12 mouse cellular contexts compared by ENCODE assay signal in the genomic region with DNA sequence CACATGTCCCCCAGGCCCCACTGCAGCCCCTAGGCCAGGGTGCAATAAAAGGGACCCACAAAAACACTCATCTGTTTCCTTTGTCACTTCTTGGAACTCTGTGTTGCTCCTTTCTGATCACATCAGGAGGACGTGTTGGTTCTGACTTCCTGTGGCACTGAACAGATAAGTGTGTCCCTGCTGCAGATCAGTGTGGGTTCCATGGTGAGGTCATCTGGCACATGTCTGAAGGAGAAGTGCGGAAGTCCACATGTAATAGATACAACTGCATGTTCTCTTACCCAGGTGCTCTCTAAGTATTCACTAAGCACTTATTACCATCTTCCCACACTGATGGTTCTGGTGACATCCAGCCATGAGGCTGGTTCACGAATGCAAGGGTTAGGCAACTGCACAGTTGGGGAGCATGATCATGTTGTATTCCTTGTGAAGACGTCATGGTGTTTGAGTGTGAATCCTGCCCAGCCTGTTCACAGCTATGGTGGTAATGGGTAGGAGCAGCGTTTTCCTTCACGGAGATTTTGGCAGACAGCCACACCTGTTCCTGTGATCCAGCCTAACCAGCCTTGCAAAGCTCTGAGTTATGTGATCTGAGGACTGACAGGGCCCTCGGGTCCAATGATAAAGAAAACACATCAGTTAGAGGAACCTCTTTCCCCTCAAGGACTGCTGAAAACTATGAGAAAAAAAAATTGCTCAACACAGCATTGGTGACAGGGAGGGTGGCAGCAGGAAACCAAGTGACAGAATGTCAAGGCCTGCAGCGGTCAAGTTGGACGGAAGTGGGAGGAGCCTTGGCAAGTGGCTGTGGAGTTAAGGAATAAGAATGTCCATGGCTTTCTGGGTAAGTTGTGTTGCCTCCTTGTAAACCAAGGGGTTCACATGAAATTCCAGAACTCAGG. TPM values are rescaled to one million over a fixed set of nuclear protein-coding genes. Genes with fewer than 3 reads are reported as not detected.
DNase-seq lines count a peak whose midpoint lies in the region; ATAC-seq and TF ChIP-seq lines count a peak whose summit lies in the region.
"Had no signal": no experiment of that assay in that cellular context is flagged by ENCODE, and none has a peak within 500 bp of the region (broad histone marks: within the 10 kb centered on the region; RNA-seq: fewer than 3 reads in every experiment).

No protein-coding gene starts in this region.

- TF ChIP-seq EP300 in MEL (IDR thresholded peaks at IDR 0.05; ENCODE audit: low read depth in 1 of 2, low read length in 2 of 2), result peak; percentile 32 to 65; a peak in 3 of 4 replicates

- TF ChIP-seq CTCF in MEL (IDR thresholded peaks at IDR 0.05 in 2 of 3, conservative IDR thresholded peaks at IDR 0.05 in 1 of 3; ENCODE audit: control insufficient read depth in 1 of 3, insufficient read depth in 1 of 3, low read depth in 2 of 3, low read length in 3 of 3, poor library complexity in 1 of 3, severe bottlenecking in 1 of 3), result no peak

- no peak overlapping the region for H3K27ac ChIP-seq in kidney, embryonic 15.5 days
- H3K27ac ChIP-seq in MEL (ENCODE audit: control insufficient read depth, low read depth, low read length) (peak overlapping the region; percentile 82), macrophage (peak overlapping the region; percentile 70)
- no peak overlapping the region for H3K27ac ChIP-seq in heart, embryonic 11.5 days (ENCODE audit: low read depth, low read length)
- H3K27ac ChIP-seq: gastrocnemius, adult 2 months had no signal

- no peak for TF ChIP-seq RAD21 in MEL (IDR thresholded peaks at IDR 0.05; ENCODE audit: low read depth, low read length)

- no peak overlapping the region for H3K4me3 ChIP-seq in kidney, embryonic 15.5 days (replicated peaks)
- H3K4me3 ChIP-seq in MEL (ENCODE audit: control insufficient read depth in 1 of 2, insufficient read depth in 1 of 2, low read depth in 2 of 2, low read length in 2 of 2) (peak overlapping the region; percentile 30 to 36), macrophage (ENCODE audit: inconsistent target) (no peak overlapping the region)
- H3K4me3 ChIP-seq in heart, embryonic 11.5 days (ENCODE audit: low read depth, low read length), result no peak overlapping the region
- H3K4me3 ChIP-seq: erythroblast, embryonic 14.5 days; gastrocnemius, adult 2 months had no signal

- no peaks in the 10 kb centered on the region for H3K27me3 ChIP-seq in kidney, embryonic 15.5 days
- no peaks in the 10 kb centered on the region for H3K27me3 ChIP-seq in MEL (ENCODE audit: control insufficient read depth in 1 of 2, insufficient read depth in 2 of 2, low read length in 2 of 2)
- H3K27me3 ChIP-seq in heart, embryonic 11.5 days (ENCODE audit: control insufficient read depth, insufficient read depth, low read length), result no peaks in the 10 kb centered on the region

- no peaks in the 10 kb centered on the region for H3K36me3 ChIP-seq in kidney, embryonic 15.5 days
- H3K36me3 ChIP-seq in MEL (ENCODE audit: control insufficient read depth in 1 of 2, insufficient read depth in 2 of 2, low read length in 2 of 2) (peaks cover 0 to 55% of the 10 kb centered on the region in 2 experiments; a peak in 2 of 4 replicates), macrophage (ENCODE audit: inconsistent target) (no peaks in the 10 kb centered on the region)
- H3K36me3 ChIP-seq in heart, embryonic 11.5 days (ENCODE audit: control insufficient read depth, insufficient read depth, low read length), result no peaks in the 10 kb centered on the region

- H3K9me3 ChIP-seq in kidney, embryonic 15.5 days (replicated peaks), result no peaks in the 10 kb centered on the region
- no peaks in the 10 kb centered on the region for H3K9me3 ChIP-seq in MEL (replicated peaks; ENCODE audit: insufficient read depth, low read length)
- no peaks in the 10 kb centered on the region for H3K9me3 ChIP-seq in heart, embryonic 11.5 days (replicated peaks; ENCODE audit: control insufficient read depth, low read length)

- WGBS in kidney, embryonic 15.5 days, result 60% methylated on average over 9 of the region's 9 CpGs
- WGBS in macrophage (ENCODE audit: missing documents), result 2% methylated on average over 9 of the region's 9 CpGs
- 69% methylated on average over 9 of the region's 9 CpGs for WGBS in heart, embryonic 11.5 days (ENCODE audit: insufficient replicate concordance)

- H3K4me2 ChIP-seq in kidney, embryonic 15.5 days, result no peak overlapping the region
- no peak overlapping the region for H3K4me2 ChIP-seq in heart, embryonic 11.5 days

- H3K4me1 ChIP-seq in kidney, embryonic 15.5 days, result no peaks in the 10 kb centered on the region
- H3K4me1 ChIP-seq in MEL (ENCODE audit: control insufficient read depth in 1 of 2, insufficient read depth in 2 of 2, low read length in 2 of 2), result peaks cover 29 to 48% of the 10 kb centered on the region in 2 experiments
- H3K4me1 ChIP-seq in heart, embryonic 11.5 days (ENCODE audit: control insufficient read depth, insufficient read depth, low read length), result 0 out of 2 replicates have a peak, but pooled peaks cover 3% of the 10 kb centered on the region

- H3K79me2 ChIP-seq in MEL (ENCODE audit: control insufficient read depth, insufficient read depth, low read length, poor library complexity), result no peaks in the 10 kb centered on the region; the same call in 1 of the 2 replicates
- H3K79me2 ChIP-seq in macrophage (ENCODE audit: inconsistent target), result no peaks in the 10 kb centered on the region

- DNase-seq in kidney, adult 9 months, result peak; percentile 20
- peak; percentile 79 for DNase-seq in MEL (ENCODE audit: low read depth, low spot score)
- no peak for DNase-seq in spleen, adult 18-20 months
- DNase-seq in retina, embryonic 14.5 days (ENCODE audit: low spot score), result no peak
- DNase-seq: cerebellum, adult 9-10 months; gastrocnemius, adult 2 months; thymus, adult 18-20 months had no signal

- H3K9ac ChIP-seq in kidney, embryonic 15.5 days, result no peak overlapping the region
- peak overlapping the region; percentile 44 for H3K9ac ChIP-seq in MEL (ENCODE audit: control insufficient read depth, low read depth, low read length, poor library complexity, severe bottlenecking)
- H3K9ac ChIP-seq in heart, embryonic 11.5 days (ENCODE audit: low read depth, low read length), result no peak overlapping the region

- ATAC-seq in kidney, embryonic 15.5 days (replicated peaks; ENCODE audit: low FRiP score), result no peak
- peak; percentile 59 for ATAC-seq in common myeloid progenitor, adult 5-6 weeks (replicated peaks; ENCODE audit: low read depth, poor library complexity, severe bottlenecking)
- no peak for ATAC-seq in heart, embryonic 11.5 days (replicated peaks; ENCODE audit: insufficient number of reproducible peaks, low FRiP score, low TSS enrichment)

- no peak for TF ChIP-seq POLR2A in MEL (IDR thresholded peaks at IDR 0.05; ENCODE audit: control insufficient read depth in 1 of 2, insufficient read depth in 1 of 2, low read depth in 1 of 2, low read length in 2 of 2, poor library complexity in 1 of 2)

TF ChIP-seq in MEL, 35 proteins besides CTCF, POLR2A, EP300 and RAD21 (continues in another document):
- TF ChIP-seq NRF1 (IDR thresholded peaks at IDR 0.05; ENCODE audit: insufficient read depth, low read depth, low read length, poor library complexity, severe bottlenecking) (no peak), ZNF384 (IDR thresholded peaks at IDR 0.05; ENCODE audit: low read depth, low read length) (peak; percentile 83), BHLHE40 (IDR thresholded peaks at IDR 0.05; ENCODE audit: borderline replicate concordance, low read depth, low read length) (0 out of 2 replicates have a peak, but pooled peaks have one; percentile 57), MXI1 (IDR thresholded peaks at IDR 0.05; ENCODE audit: low read depth, low read length) (no peak; the same call in 1 of the 2 replicates), POLR2AphosphoS2 (IDR thresholded peaks at IDR 0.05; ENCODE audit: low read length) (no peak), ELF1 (IDR thresholded peaks at IDR 0.05; ENCODE audit: low read depth, low read length) (peak; percentile 20; the same call in 1 of the 2 replicates), GATA1 (IDR thresholded peaks at IDR 0.05; ENCODE audit: low read depth, low read length) (peak; percentile 61), JUND (IDR thresholded peaks at IDR 0.05; ENCODE audit: low read depth, low read length) (no peak), RCOR1 (IDR thresholded peaks at IDR 0.05; ENCODE audit: low read depth, low read length) (no peak), MYC (IDR thresholded peaks at IDR 0.05; ENCODE audit: low read depth, low read length) (peak; percentile 86), TCF12 (IDR thresholded peaks at IDR 0.05; ENCODE audit: low read depth, low read length) (peak; percentile 34), HCFC1 (IDR thresholded peaks at IDR 0.05; ENCODE audit: low read depth, low read length) (no peak), MYB (IDR thresholded peaks at IDR 0.05; ENCODE audit: low read depth, low read length) (no peak)

RNA-seq across cellular contexts. Expression of a gene that starts 9.0 kb away (rescaled TPM):
- 4.5 and 7.2 TPM in 2 replicates for polyA plus RNA-seq in kidney, embryonic 15.5 days (2015; fragmentation: Nextera tagmentation; extraction: Ambion mirVana)
- 5.2 and 6.8 TPM in 2 replicates for total RNA-seq in MEL (2012; rRNA removed)
- polyA plus RNA-seq in MEL (2012; ENCODE audit: insufficient read depth in 1 of 2, insufficient read length in 2 of 2, low read depth in 1 of 2, low replicate concordance in 2 of 2, missing spikeins in 1 of 2), result 1 to 10 TPM in 1 of 2 experiments, not detected in 1; 7.0 TPM
- 23.3 and 25.3 TPM in 2 replicates for total RNA-seq in common myeloid progenitor, adult 5-6 weeks (2017)
- 1 to 10 TPM in 7 of 26 experiments, under 1 TPM in 11, not detected in 8; 0.16 to 3.6 (median 0.81) TPM for total RNA-seq in macrophage (2018; cell fraction: chromatin; rRNA removed)
- total RNA-seq in macrophage (2018; cell fraction: cytosol; rRNA removed), result 1 to 10 TPM in 21 of 26 experiments, under 1 TPM in 5; 0.70 to 4.2 (median 1.9) TPM
- total RNA-seq in macrophage (2018; cell fraction: nucleus; rRNA removed), result 1 to 10 TPM in 22 of 26 experiments, under 1 TPM in 4; 0.41 to 7.9 (median 1.7) TPM
- polyA plus RNA-seq in macrophage (2018), result 0.94 to 4.8 TPM (median 1.9 TPM) in 3 replicates
- polyA plus RNA-seq in heart, embryonic 11.5 days (2014; fragmentation: Nextera tagmentation; extraction: Ambion mirVana), result 2.0 and 2.8 TPM in 2 replicates

RNA-seq across cellular contexts. Expression of a gene that starts 41.7 kb away (rescaled TPM):
- 99.5 and 107 TPM in 2 replicates for polyA plus RNA-seq in kidney, embryonic 15.5 days (2015; fragmentation: Nextera tagmentation; extraction: Ambion mirVana)
- 96.6 and 98.4 TPM in 2 replicates for total RNA-seq in MEL (2012; rRNA removed)
- polyA plus RNA-seq in MEL (2012; ENCODE audit: insufficient read depth in 1 of 2, insufficient read length in 2 of 2, low read depth in 1 of 2, low replicate concordance in 2 of 2, missing spikeins in 1 of 2), result 100 to 1,000 TPM in 1 of 2 experiments, 10 to 100 TPM in 1; 88.0 to 200 TPM
- total RNA-seq in common myeloid progenitor, adult 5-6 weeks (2017), result 261 and 353 TPM in 2 replicates
- total RNA-seq in macrophage (2018; cell fraction: chromatin; rRNA removed), result 100 to 1,000 TPM; 155 to 354 (median 239) TPM
- total RNA-seq in macrophage (2018; cell fraction: cytosol; rRNA removed), result 10 to 100 TPM; 28.6 to 55.6 (median 39.9) TPM
- 100 to 1,000 TPM in 25 of 26 experiments, 10 to 100 TPM in 1; 96.3 to 305 (median 146) TPM for total RNA-seq in macrophage (2018; cell fraction: nucleus; rRNA removed)
- 39.5 to 91.8 TPM (median 48.6 TPM) in 3 replicates for polyA plus RNA-seq in macrophage (2018)
- polyA plus RNA-seq in heart, embryonic 11.5 days (2014; fragmentation: Nextera tagmentation; extraction: Ambion mirVana), result 85.6 and 99.7 TPM in 2 replicates

Comparison
In these comparisons a context has a peak if more than half of its experiments do, and no peak if none do; other contexts are left out.
1. DNase-seq: peak in kidney, adult 9 months (single experiment) and MEL (single experiment); none in spleen, adult 18-20 months (0 of 2) and retina, embryonic 14.5 days (single experiment).
2. H3K27ac ChIP-seq: peak in MEL (single experiment) and macrophage (single experiment); none in kidney, embryonic 15.5 days (single experiment) and heart, embryonic 11.5 days (single experiment).
3. H3K4me3 ChIP-seq: peak in MEL (2 of 2); none in kidney, embryonic 15.5 days (single experiment), macrophage (single experiment) and heart, embryonic 11.5 days (single experiment).